Comparison of ENCODE assay signal across 29 mouse cellular contexts in genomic region chr12:87042456-87042855, GRCm38 (mm10). TPM values are rescaled to one million over a fixed set of nuclear protein-coding genes. Genes with fewer than 3 reads are reported as not detected.
DNase-seq lines count a peak whose midpoint lies in the region; ATAC-seq and TF ChIP-seq lines count a peak whose summit lies in the region.
"Had no signal": no experiment of that assay in that cellular context is flagged by ENCODE, and none has a peak within 500 bp of the region (broad histone marks: within the 10 kb centered on the region; RNA-seq: fewer than 3 reads in every experiment).

No protein-coding gene starts in this region.

- H3K27me3 ChIP-seq in hindbrain, postnatal 0 days (ENCODE audit: insufficient read depth, low read length) = no peaks in the 10 kb centered on the region
- no peaks in the 10 kb centered on the region for H3K27me3 ChIP-seq in hindbrain, embryonic 10.5 days (ENCODE audit: insufficient read depth, poor library complexity, severe bottlenecking)
- H3K27me3 ChIP-seq: forebrain, embryonic 13.5 days; intestine, embryonic 15.5 days; limb, embryonic 15.5 days; liver, embryonic 13.5 days had no signal

- H3K4me1 ChIP-seq in hindbrain, postnatal 0 days (ENCODE audit: insufficient read depth, low read length) = peaks cover 27% of the 10 kb centered on the region
- H3K4me1 ChIP-seq in hindbrain, embryonic 10.5 days (replicated peaks) = peaks cover 21% of the 10 kb centered on the region
- H3K4me1 ChIP-seq: intestine, embryonic 15.5 days; limb, embryonic 10.5 days; liver, embryonic 13.5 days had no signal

- H3K4me3 ChIP-seq in hindbrain, postnatal 0 days (ENCODE audit: low read length) = no peak overlapping the region
- H3K4me3 ChIP-seq in hindbrain, embryonic 10.5 days = no peak overlapping the region
- H3K4me3 ChIP-seq: erythroblast, embryonic 14.5 days; forebrain, embryonic 13.5 days; heart, adult 2 months; intestine, embryonic 15.5 days; limb, embryonic 10.5 days; limb, embryonic 15.5 days; liver, embryonic 13.5 days had no signal

- peak overlapping the region; percentile 66; the same call in 1 of the 2 replicates for H3K27ac ChIP-seq in hindbrain, postnatal 0 days
- H3K27ac ChIP-seq in hindbrain, embryonic 10.5 days = no peak overlapping the region
- H3K27ac ChIP-seq: heart, adult 2 months; intestine, embryonic 15.5 days; limb, embryonic 10.5 days; limb, embryonic 15.5 days; liver, embryonic 13.5 days; macrophage had no signal

- TF ChIP-seq CTCF in hindbrain, postnatal 0 days (IDR thresholded peaks at IDR 0.05; ENCODE audit: low read depth) = no peak

- no peak overlapping the region for H3K9ac ChIP-seq in hindbrain, postnatal 0 days (replicated peaks; ENCODE audit: low read length)
- H3K9ac ChIP-seq: forebrain, embryonic 13.5 days; intestine, embryonic 15.5 days; limb, embryonic 15.5 days; liver, embryonic 13.5 days had no signal

- no peak overlapping the region for H3K4me2 ChIP-seq in hindbrain, postnatal 0 days (ENCODE audit: low read depth, low read length)
- H3K4me2 ChIP-seq: forebrain, embryonic 13.5 days; intestine, embryonic 15.5 days; limb, embryonic 15.5 days; liver, embryonic 13.5 days had no signal

- no peak for ATAC-seq in hindbrain, postnatal 0 days
- ATAC-seq: intestine, embryonic 15.5 days; lung, postnatal 0 days had no signal

- WGBS in hindbrain, postnatal 0 days = 69% methylated on average over 2 of the region's 2 CpGs
- 87% methylated on average over 2 of the region's 2 CpGs for WGBS in hindbrain, embryonic 10.5 days

- H3K36me3 ChIP-seq in hindbrain, postnatal 0 days (ENCODE audit: insufficient read depth, low read length) = no peaks in the 10 kb centered on the region
- H3K36me3 ChIP-seq in hindbrain, embryonic 10.5 days = no peaks in the 10 kb centered on the region
- H3K36me3 ChIP-seq: intestine, embryonic 15.5 days; limb, embryonic 10.5 days; limb, embryonic 15.5 days; liver, embryonic 13.5 days had no signal

- no peaks in the 10 kb centered on the region for H3K9me3 ChIP-seq in hindbrain, postnatal 0 days (ENCODE audit: low read length)
- no peaks in the 10 kb centered on the region for H3K9me3 ChIP-seq in hindbrain, embryonic 10.5 days
- H3K9me3 ChIP-seq: forebrain, embryonic 13.5 days; intestine, embryonic 15.5 days; limb, embryonic 10.5 days; limb, embryonic 15.5 days; liver, embryonic 13.5 days had no signal

- no peak for DNase-seq in hindbrain, postnatal 0 days (ENCODE audit: low spot score)
- no peak for DNase-seq in hindbrain, embryonic 10.5 days (ENCODE audit: low spot score)
- peak; percentile 72 for DNase-seq in cerebellum, adult 11 months
- peak; percentile 77 to 80 for DNase-seq in cerebellum, adult 18-20 months
- peak; percentile 91 to 94 for DNase-seq in cerebellum, postnatal 10 days
- DNase-seq in embryo, embryonic 10.5 days (ENCODE audit: low spot score) = no peak
- no peak for DNase-seq in right cerebral cortex, postnatal 25 days
- no peak for DNase-seq in embryo, embryonic 11 days
- DNase-seq: adrenal gland, postnatal 36 days; B cell, adult 2 months; heart, adult 2 months; heart, postnatal 14 days; kidney, adult 2 months; kidney, postnatal 4 days; liver, embryonic 13.5 days; lung, adult 18-20 months had no signal

RNA-seq across cellular contexts. Expression of gene Tmem63c, which starts 21.3 kb away (rescaled TPM):
- total RNA-seq in hindbrain, postnatal 0 days (2014; rRNA removed) = 23.3 and 25.7 TPM in 2 replicates
- polyA plus RNA-seq in hindbrain, postnatal 0 days (2015; fragmentation: Nextera tagmentation; extraction: Ambion mirVana) = 7.9 and 8.6 TPM in 2 replicates
- polyA plus RNA-seq in hindbrain, embryonic 10.5 days (2016; fragmentation: Nextera tagmentation; extraction: Ambion mirVana) = 0.10 and 0.35 TPM in 2 replicates
- total RNA-seq: megakaryocyte-erythroid progenitor cell, adult 5-6 weeks; monocyte, adult 5-6 weeks had no signal
- polyA plus RNA-seq: erythroblast, embryonic 14.5 days; limb, embryonic 10.5 days; limb, embryonic 15.5 days; liver, embryonic 13.5 days; macrophage had no signal

RNA-seq across cellular contexts. Expression of gene Zdhhc22, which starts 52.2 kb away (rescaled TPM):
- total RNA-seq in hindbrain, postnatal 0 days (2014; rRNA removed) = 38.6 and 39.4 TPM in 2 replicates
- 21.8 and 25.2 TPM in 2 replicates for polyA plus RNA-seq in hindbrain, postnatal 0 days (2015; fragmentation: Nextera tagmentation; extraction: Ambion mirVana)
- polyA plus RNA-seq in hindbrain, embryonic 10.5 days (2016; fragmentation: Nextera tagmentation; extraction: Ambion mirVana) = 0.14 and 0.75 TPM in 2 replicates
- total RNA-seq: gastrocnemius, adult 8-10 months; gastrocnemius, postnatal 4 days; heart, adult 2 months; heart, postnatal 14 days; megakaryocyte-erythroid progenitor cell, adult 5-6 weeks had no signal
- polyA plus RNA-seq: erythroblast, embryonic 14.5 days; heart, adult 2 months; kidney, embryonic 16.5 days; limb, embryonic 15.5 days; liver, embryonic 13.5 days; lung, postnatal 0 days; macrophage; testis, adult 2 months had no signal

RNA-seq across cellular contexts. Expression of gene Ngb, which starts 59.9 kb away (rescaled TPM):
- total RNA-seq in hindbrain, postnatal 0 days (2014; rRNA removed) = 9.3 and 11.8 TPM in 2 replicates
- 9.1 and 9.4 TPM in 2 replicates for polyA plus RNA-seq in hindbrain, postnatal 0 days (2015; fragmentation: Nextera tagmentation; extraction: Ambion mirVana)
- 0.27 and 0.35 TPM in 2 replicates for polyA plus RNA-seq in hindbrain, embryonic 10.5 days (2016; fragmentation: Nextera tagmentation; extraction: Ambion mirVana)
- total RNA-seq: gastrocnemius, adult 8-10 months; gastrocnemius, postnatal 4 days; heart, adult 2 months; heart, postnatal 14 days; megakaryocyte-erythroid progenitor cell, adult 5-6 weeks; monocyte, adult 5-6 weeks had no signal
- polyA plus RNA-seq: erythroblast, embryonic 14.5 days had no signal

Comparison
In these comparisons a context has a peak if more than half of its experiments do, and no peak if none do; other contexts are left out.
1. RNA of gene Zdhhc22, which starts 52.2 kb away (polyA plus RNA-seq): 21.8 to 25.2 TPM in hindbrain, postnatal 0 days; 0.14 to 0.75 TPM in hindbrain, embryonic 10.5 days; every median in the first group is over 10 times any median in the second.
2. DNase-seq: peak in cerebellum, adult 11 months (single experiment), cerebellum, adult 18-20 months (2 of 2) and cerebellum, postnatal 10 days (2 of 2); none in hindbrain, postnatal 0 days (single experiment), hindbrain, embryonic 10.5 days (single experiment), embryo, embryonic 10.5 days (single experiment), right cerebral cortex, postnatal 25 days (single experiment) and embryo, embryonic 11 days (single experiment).